Mouse (Mus musculus) midbrain, embryonic 15.5 days (tissue): ENCODE data around the gene Ccdc157. TPM values are rescaled to one million over a fixed set of nuclear protein-coding genes. Genes with fewer than 3 reads are reported as not detected.
"Not testable (repeated sequence)": the region's sequence is repeated elsewhere in the genome, so short reads cannot be mapped to it uniquely, and the experiment has no call there.

Source experiments
- ATAC-seq: fragments of 200-750 bp; cut with Nextera tagmentation; replicated peaks from 2 replicates; pipeline ENCODE4 v1.8.0; 2017; ENCODE audit warnings: moderate TSS enrichment
- H3K27ac ChIP-seq: fragments of 300-500 bp; sonication (generic); 2 replicates; pipeline ENCODE4 v1.5.1; 2015; ENCODE audit warnings: mild to moderate bottlenecking, inconsistent platforms
- H3K27me3 ChIP-seq: fragments of 300-500 bp; sonication (generic); replicated peaks from 2 replicates; pipeline ENCODE4 v1.6.1; 2015; ENCODE audit warnings: inconsistent platforms
- H3K36me3 ChIP-seq: fragments of 300-500 bp; sonication (generic); replicated peaks from 2 replicates; pipeline ENCODE4 v1.6.1; 2015; ENCODE audit warnings: inconsistent platforms
- H3K4me1 ChIP-seq: fragments of 300-500 bp; sonication (generic); 2 replicates; pipeline ENCODE4 v1.6.1; 2015; ENCODE audit warnings: inconsistent platforms
- H3K4me2 ChIP-seq: fragments of 300-500 bp; sonication (generic); 2 replicates; pipeline ENCODE4 v1.6.1; 2015; ENCODE audit warnings: inconsistent platforms, mild to moderate bottlenecking, moderate library complexity
- H3K4me3 ChIP-seq: fragments of 300-500 bp; sonication (generic); 2 replicates; pipeline ENCODE4 v1.5.1; 2015; ENCODE audit warnings: mild to moderate bottlenecking, inconsistent platforms
- H3K9ac ChIP-seq: fragments of 300-500 bp; sonication (generic); 2 replicates; pipeline ENCODE4 v1.6.1; 2015; ENCODE audit warnings: mild to moderate bottlenecking, inconsistent platforms
- H3K9me3 ChIP-seq: fragments of 300-500 bp; sonication (generic); 2 replicates; pipeline ENCODE4 v1.6.1; 2016; ENCODE audit warnings: inconsistent platforms
- WGBS: fragments of 180-500 bp; shearing (Covaris S2); methylation state at CpG from one replicate; pipeline ENCODE4 v1.1.7; 2015; ENCODE audit warnings: mixed read lengths; 5-methylcytosine and 5-hydroxymethylcytosine counted together
- polyA plus RNA-seq: library from polyadenylated mRNA; unstranded; fragments of >200 nt; fragmentation: Nextera tagmentation; extraction: Ambion mirVana; gene quantifications from 2 replicates; pipeline ENCODE4 v1.2.1, GENCODE M21; 2015

Ccdc157 gene
- polyA plus RNA-seq, 1 experiment from 2014 or later, result 9.0 TPM

- Histone ChIP-seq H3K27me3 (no peaks in the 10 kb centered on the region), H3K9ac (no peak overlapping the region), H3K4me2 (no peak overlapping the region), H3K9me3 (no peaks in the 10 kb centered on the region), H3K4me1 (0 out of 2 replicates have a peak, but pooled peaks cover 1% of the 10 kb centered on the region), H3K27ac (no peak overlapping the region), H3K4me3 (no peak overlapping the region), H3K36me3 (peaks cover 29% of the 10 kb centered on the region)
- 91% methylated on average over 21 of the region's 21 CpGs for WGBS
- ATAC-seq, result no peak
Measured at GRCm38 (mm10) chr11:4143281-4144062, 16.6 kb downstream of the Ccdc157 start.

GRCm38 (mm10) chr11:4142352-4142751 is 17.7 kb downstream of the Ccdc157 start:
- Histone ChIP-seq H3K4me2 (no peak overlapping the region), H3K4me3 (no peak overlapping the region), H3K4me1 (peaks cover 12% of the 10 kb centered on the region), H3K9ac (no peak overlapping the region), H3K27me3 (no peaks in the 10 kb centered on the region), H3K9me3 (no peaks in the 10 kb centered on the region), H3K36me3 (peaks cover 29% of the 10 kb centered on the region), H3K27ac (no peak overlapping the region)
- no peak for ATAC-seq
- 87% methylated on average over 4 of the region's 4 CpGs for WGBS

- Histone ChIP-seq H3K36me3 (peaks cover 29% of the 10 kb centered on the region), H3K4me2 (no peak overlapping the region), H3K4me3 (no peak overlapping the region), H3K4me1 (peaks cover 21% of the 10 kb centered on the region), H3K9me3 (no peaks in the 10 kb centered on the region), H3K27ac (no peak overlapping the region), H3K9ac (no peak overlapping the region), H3K27me3 (no peaks in the 10 kb centered on the region)
- ATAC-seq, result no peak
Measured at GRCm38 (mm10) chr11:4141505-4141904, 18.6 kb downstream of the Ccdc157 start.

DNA sequence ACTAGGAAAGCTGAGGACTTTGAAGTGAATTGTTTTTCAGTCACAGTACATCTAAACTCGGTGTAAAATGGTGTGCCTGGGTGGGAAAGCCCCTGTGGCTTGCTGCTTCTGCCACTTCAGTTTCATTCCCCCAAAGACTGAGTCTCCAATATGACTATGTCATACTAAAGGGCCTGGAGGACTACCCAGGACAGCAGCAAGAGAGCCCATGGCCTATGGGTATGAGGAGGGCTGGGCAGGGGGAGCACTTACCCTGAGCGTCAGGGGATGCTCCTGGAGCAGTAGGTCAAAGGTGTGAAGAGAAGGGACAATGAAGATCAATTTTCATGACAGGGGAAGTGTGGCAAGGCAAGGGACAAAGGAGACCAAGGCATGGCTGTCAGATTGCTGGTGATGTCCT is 21.1 kb downstream of the Ccdc157 start:
- 76% methylated on average over 2 of the region's 2 CpGs for WGBS
- H3K4me3 ChIP-seq, result no peak overlapping the region

DNA sequence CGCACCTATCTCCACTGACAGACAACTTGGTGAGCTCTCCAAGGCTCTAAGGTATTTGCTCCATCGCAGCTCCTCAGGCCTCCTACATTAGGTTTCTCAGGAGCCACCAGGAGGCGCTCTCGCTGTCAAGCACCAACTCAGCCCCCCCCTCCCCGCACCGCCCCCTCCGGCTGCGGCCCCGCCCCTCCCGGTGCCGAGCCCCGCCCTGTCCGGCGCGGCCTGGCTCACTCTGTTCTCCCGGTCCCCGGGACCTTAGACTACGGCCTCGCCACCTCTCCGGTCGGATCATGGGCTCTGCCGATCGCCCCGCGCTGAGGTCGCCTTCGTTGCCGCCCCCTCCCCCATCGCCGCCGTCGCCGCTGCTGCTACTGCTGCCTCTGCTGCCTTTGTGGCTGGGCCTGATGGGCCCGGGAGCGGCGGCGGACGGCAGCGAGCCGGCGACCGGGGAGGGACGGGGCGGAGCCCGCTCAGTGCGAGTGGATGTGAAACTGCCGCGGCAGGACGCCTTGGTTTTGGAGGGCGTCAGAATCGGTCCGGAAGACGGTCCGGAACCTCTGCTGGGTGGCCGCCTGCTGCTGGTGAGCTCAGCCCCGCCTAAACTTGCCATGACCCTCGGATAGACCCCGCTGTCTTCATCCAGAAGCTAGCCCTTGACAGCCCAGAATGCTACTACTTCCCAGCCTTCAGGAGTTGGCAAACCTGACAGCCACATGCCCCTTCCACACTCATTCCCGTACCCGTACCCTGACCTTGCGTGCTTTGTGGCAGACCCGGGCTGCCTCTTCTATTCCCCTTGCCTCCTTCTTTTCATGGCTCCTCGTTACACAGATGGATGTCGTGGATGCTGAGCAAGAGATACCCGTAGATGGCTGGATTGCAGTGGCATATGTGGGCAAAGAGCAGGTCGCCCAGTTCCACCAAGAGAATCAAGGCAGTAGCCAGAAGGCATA is 24.8 kb downstream of the Ccdc157 start, which contains the start of gene Rnf215:
Gene Rnf215 (plus strand): TSS at position 217 of the 950 bp plus-strand sequence.
- Histone ChIP-seq H3K4me1 (peaks cover 34% of the 10 kb centered on the region), H3K36me3 (no peaks in the 10 kb centered on the region; the same call in 1 of the 2 replicates), H3K27me3 (no peaks in the 10 kb centered on the region), H3K9me3 (no peaks in the 10 kb centered on the region), H3K27ac (peak within 1 kb of the TSS; percentile 94), H3K4me3 (peak within 1 kb of the TSS; percentile 91), H3K4me2 (peak within 1 kb of the TSS; percentile 89), H3K9ac (peak within 1 kb of the TSS; percentile 96)
- WGBS, result under 1% methylated on average over 60 of the region's 66 CpGs
- ATAC-seq, result peak; percentile 90

More for the DNA sequence above, 21.1 kb downstream of the Ccdc157 start:
- Histone ChIP-seq H3K9me3 (no peaks in the 10 kb centered on the region), H3K4me1 (peaks cover 34% of the 10 kb centered on the region), H3K36me3 (peaks cover 28% of the 10 kb centered on the region), H3K4me2 (no peak overlapping the region), H3K27me3 (no peaks in the 10 kb centered on the region), H3K27ac (no peak overlapping the region), H3K9ac (no peak overlapping the region)
- ATAC-seq, result no peak

GRCm38 (mm10) chr11:4134400-4134799 is 25.7 kb downstream of the Ccdc157 start:
- no peaks in the 10 kb centered on the region for H3K9me3 ChIP-seq
- H3K4me2 ChIP-seq, result peak overlapping the region; percentile 89
- no peak for ATAC-seq
- peak overlapping the region; percentile 91; the same call in 1 of the 2 replicates for H3K4me3 ChIP-seq
- no peaks in the 10 kb centered on the region for H3K36me3 ChIP-seq
- 51% methylated on average over 6 of the region's 6 CpGs for whole genome bisulfite sequencing
- peak overlapping the region; percentile 24; the same call in 1 of the 2 replicates for H3K9ac ChIP-seq
- peak overlapping the region; percentile 94 for H3K27ac ChIP-seq
- no peaks in the 10 kb centered on the region for H3K27me3 ChIP-seq
- peaks cover 34% of the 10 kb centered on the region for H3K4me1 ChIP-seq

- no peak for ATAC-seq
- Histone ChIP-seq H3K9me3 (no peaks in the 10 kb centered on the region), H3K27ac (no peak overlapping the region), H3K9ac (no peak overlapping the region), H3K4me3 (no peak overlapping the region), H3K27me3 (no peaks in the 10 kb centered on the region), H3K36me3 (no peaks in the 10 kb centered on the region), H3K4me1 (peaks cover 33% of the 10 kb centered on the region), H3K4me2 (no peak overlapping the region)
- 59% methylated on average over 3 of the region's 3 CpGs for WGBS
Measured at GRCm38 (mm10) chr11:4133450-4133849, 26.6 kb downstream of the Ccdc157 start.

- H3K27ac ChIP-seq, H3K27me3 ChIP-seq, H3K4me2 ChIP-seq, H3K4me3 ChIP-seq, H3K36me3 ChIP-seq, ATAC-seq, H3K4me1 ChIP-seq, H3K9ac ChIP-seq, H3K9me3 ChIP-seq: not testable (repeated sequence)
- 88% methylated on average over 4 of the region's 4 CpGs for WGBS
Measured at GRCm38 (mm10) chr11:4128461-4128860, 31.6 kb downstream of the Ccdc157 start.

DNA sequence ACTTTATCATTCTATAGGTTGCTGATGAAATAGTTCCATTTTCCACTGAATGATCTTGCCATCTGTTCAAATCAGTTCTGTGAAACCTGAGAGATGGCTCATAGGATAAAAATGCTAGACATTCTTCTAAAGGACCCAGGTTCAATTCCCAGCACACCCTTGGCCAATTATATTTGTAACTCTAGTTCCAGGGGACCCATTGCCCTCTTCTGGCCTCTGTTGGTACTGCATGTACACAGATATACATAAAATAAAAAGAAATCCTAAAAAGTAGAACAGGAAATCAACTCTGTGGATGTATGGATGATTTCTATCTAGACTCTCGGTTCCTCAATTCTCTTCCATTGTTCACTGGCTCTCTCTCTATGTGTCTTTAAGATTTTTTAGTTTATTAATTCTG is 33.0 kb downstream of the Ccdc157 start:
- no peaks in the 10 kb centered on the region for H3K9me3 ChIP-seq
- no peaks in the 10 kb centered on the region for H3K27me3 ChIP-seq
- WGBS, result 95% methylated on average over 1 of the region's 1 CpGs
- ATAC-seq, result no peak
- H3K4me2 ChIP-seq, result no peak overlapping the region
- H3K9ac ChIP-seq, result no peak overlapping the region
- no peak overlapping the region for H3K4me3 ChIP-seq
- H3K4me1 ChIP-seq, result no peaks in the 10 kb centered on the region
- H3K27ac ChIP-seq, result no peak overlapping the region
- no peaks in the 10 kb centered on the region for H3K36me3 ChIP-seq

GRCm38 (mm10) chr11:4123922-4124321 is 36.2 kb downstream of the Ccdc157 start:
- Histone ChIP-seq H3K4me2 (no peak overlapping the region), H3K4me3 (no peak overlapping the region), H3K9ac (no peak overlapping the region), H3K27ac (no peak overlapping the region), H3K4me1 (no peaks in the 10 kb centered on the region; the same call in 1 of the 2 replicates), H3K9me3 (no peaks in the 10 kb centered on the region), H3K27me3 (no peaks in the 10 kb centered on the region), H3K36me3 (no peaks in the 10 kb centered on the region)
- WGBS, result 59% methylated on average over 5 of the region's 5 CpGs
- ATAC-seq, result no peak

DNA sequence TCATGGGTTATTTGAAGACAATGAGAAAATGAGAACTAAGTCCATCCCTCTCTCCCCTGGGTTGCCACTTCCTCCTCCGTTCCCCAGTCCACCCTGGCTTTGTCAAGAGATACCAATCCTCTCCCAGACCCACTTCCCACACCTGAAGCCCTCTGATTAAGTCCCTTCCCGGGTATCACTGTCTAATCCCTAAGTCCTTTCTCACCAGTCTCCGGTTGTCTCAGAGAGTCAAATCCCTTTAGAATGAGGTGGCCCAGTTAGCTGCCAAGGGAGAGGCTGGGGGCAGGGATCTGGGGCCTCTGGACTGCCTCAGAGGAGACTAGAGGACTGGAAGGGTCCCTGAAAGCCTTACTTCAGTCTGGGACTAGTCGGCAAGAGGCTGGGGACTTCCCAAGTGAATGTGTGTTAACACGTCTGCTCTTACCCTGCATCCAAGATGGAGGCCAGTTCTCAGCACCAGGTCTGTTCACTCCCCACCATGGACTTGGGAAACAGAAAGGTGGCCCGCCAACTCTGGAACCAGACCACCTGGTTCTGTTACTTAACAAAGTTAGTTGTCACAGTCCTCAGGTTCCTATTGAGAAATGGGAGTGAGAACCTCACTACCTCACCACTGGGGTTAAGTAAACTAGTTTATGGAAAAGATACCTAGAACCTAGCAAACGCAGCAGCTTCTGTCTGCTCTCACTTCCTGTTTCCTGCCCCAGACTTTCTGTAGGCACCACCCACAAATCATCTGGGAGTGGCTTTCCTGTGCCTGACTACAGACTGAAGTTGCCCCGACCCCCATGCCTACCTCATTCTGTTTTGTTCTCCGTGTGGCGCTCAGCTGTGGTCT is 37.1 kb downstream of the Ccdc157 start, which contains the start of gene Sec14l2:
Gene Sec14l2 (minus strand): TSS at position 674 of the 838 bp plus-strand sequence.
- peaks cover 4% of the 10 kb centered on the region; the same call in 1 of the 2 replicates for H3K4me1 ChIP-seq
- H3K27ac ChIP-seq, result no peak within 1 kb of the TSS
- no peaks in the 10 kb centered on the region for H3K9me3 ChIP-seq
- H3K36me3 ChIP-seq, result no peaks in the 10 kb centered on the region
- no peak within 1 kb of the TSS for H3K9ac ChIP-seq
- no peak within 1 kb of the TSS for H3K4me3 ChIP-seq
- ATAC-seq, result no peak
- no peak within 1 kb of the TSS for H3K4me2 ChIP-seq
- WGBS, result 73% methylated on average over 10 of the region's 10 CpGs
- no peaks in the 10 kb centered on the region for H3K27me3 ChIP-seq
